Mouse (Mus musculus) CH12.LX (cell line): ENCODE results near the gene Gpr176. TPM values are rescaled to one million over a fixed set of nuclear protein-coding genes. Genes with fewer than 3 reads are reported as not detected.

ENCODE experiments used
- DNase-seq: peaks from one replicate; pipeline ENCODE4 v3.0.0-alpha.2; 2013; ENCODE audit errors: extremely low read depth
- H3K27ac ChIP-seq: 2 replicates; pipeline ENCODE4 v1.5.1; 2012; ENCODE audit warnings: low read depth, mild to moderate bottlenecking, control low read depth, moderate library complexity; ENCODE audit not compliant: insufficient read depth
- H3K27me3 ChIP-seq: replicated peaks from 2 replicates; pipeline ENCODE3; 2012; ENCODE audit warnings: inconsistent platforms
- H3K36me3 ChIP-seq, 2 experiments: replicated peaks in 1 of 2; 2 replicates each; pipeline versions ENCODE3 to v1.6.1; 2012; ENCODE audit warnings: inconsistent platforms in 1 of 2, low read length in 1 of 2, mild to moderate bottlenecking in 1 of 2, mixed read lengths in 1 of 2, moderate library complexity in 1 of 2; ENCODE audit not compliant: control insufficient read depth in 1 of 2, insufficient read depth in 1 of 2
- H3K4me1 ChIP-seq, 2 experiments: 2 replicates each; pipeline ENCODE4 v1.6.1; 2012; ENCODE audit warnings: inconsistent platforms in 1 of 2, moderate library complexity in 1 of 2; ENCODE audit not compliant: insufficient read depth in 2 of 2, control insufficient read depth in 1 of 2
- H3K4me2 ChIP-seq: 2 replicates; pipeline ENCODE4 v1.6.1; 2012; ENCODE audit warnings: low read depth, mild to moderate bottlenecking, control low read depth; ENCODE audit not compliant: poor library complexity, insufficient read depth, severe bottlenecking
- H3K4me3 ChIP-seq, 3 experiments: fragments of 150-350 bp in 1 of 3; sonication (generic) in 1 of 3; replicated peaks in 1 of 3; 2 replicates each; pipeline versions ENCODE3 to v1.5.1; 2011 to 2012; ENCODE audit warnings: low read depth in 2 of 3, low read length in 2 of 3, mild to moderate bottlenecking in 2 of 3, moderate library complexity in 2 of 3, control low read depth in 1 of 3, improper control_type of control experiment in 1 of 3, inconsistent platforms in 1 of 3, mixed read lengths in 1 of 3; ENCODE audit not compliant: poor library complexity in 1 of 3
- H3K79me2 ChIP-seq: replicated peaks from 2 replicates; pipeline ENCODE4 v1.6.1; 2012; ENCODE audit warnings: mild to moderate bottlenecking, moderate library complexity; ENCODE audit not compliant: control insufficient read depth, poor library complexity, insufficient read depth, severe bottlenecking; ENCODE audit errors: extremely low read depth
- H3K9ac ChIP-seq: 2 replicates; pipeline ENCODE4 v1.6.1; 2012; ENCODE audit warnings: low read depth, mild to moderate bottlenecking, control low read depth, moderate library complexity; ENCODE audit not compliant: insufficient read depth
- H3K9me3 ChIP-seq: replicated peaks from 2 replicates; pipeline ENCODE3; 2012; ENCODE audit warnings: low read length, inconsistent platforms, mixed read lengths
- ELF1 ChIP-seq: IDR thresholded peaks from 2 replicates; pipeline ENCODE4 v1.6.1; 2014; ENCODE audit warnings: low read depth, mild to moderate bottlenecking, inconsistent platforms, low read length, improper control_type of control experiment
- MAFK ChIP-seq: IDR thresholded peaks from 2 replicates; pipeline ENCODE4 v1.6.1; 2011; ENCODE audit warnings: low read length, improper control_type of control experiment; ENCODE audit not compliant: insufficient replicate concordance
- MEF2A ChIP-seq: IDR thresholded peaks from 2 replicates; pipeline ENCODE4 v1.6.1; 2014; ENCODE audit warnings: low read depth, mild to moderate bottlenecking, inconsistent platforms, low read length, improper control_type of control experiment, borderline replicate concordance
- MYC ChIP-seq: IDR thresholded peaks from 2 replicates; pipeline ENCODE4 v1.6.1; 2011; ENCODE audit warnings: low read depth, mild to moderate bottlenecking, improper control_type of control experiment, low read length
- NRF1 ChIP-seq: IDR thresholded peaks from 2 replicates; pipeline ENCODE4 v1.6.1; 2014; ENCODE audit warnings: low read depth, mild to moderate bottlenecking, inconsistent platforms, low read length, improper control_type of control experiment, moderate library complexity
- POLR2AphosphoS2 ChIP-seq: IDR thresholded peaks from 2 replicates; pipeline ENCODE4 v1.6.1; 2011; ENCODE audit warnings: low read depth, low read length, improper control_type of control experiment
- RAD21 ChIP-seq: IDR thresholded peaks from 2 replicates; pipeline ENCODE4 v1.6.1; 2011; ENCODE audit warnings: low read depth, mild to moderate bottlenecking, low read length, improper control_type of control experiment, moderate library complexity
- SIN3A ChIP-seq: IDR thresholded peaks from 2 replicates; pipeline ENCODE4 v1.6.1; 2012; ENCODE audit warnings: low read length, improper control_type of control experiment, inconsistent platforms
- USF1 ChIP-seq: IDR thresholded peaks from 2 replicates; pipeline ENCODE4 v1.6.1; 2014; ENCODE audit warnings: low read depth, mild to moderate bottlenecking, inconsistent platforms, low read length, improper control_type of control experiment
- ZKSCAN1 ChIP-seq: IDR thresholded peaks from 2 replicates; pipeline ENCODE4 v1.6.1; 2012; ENCODE audit warnings: low read depth, inconsistent platforms, low read length, improper control_type of control experiment, borderline replicate concordance
- dilution Hi-C: fragments of 300-500 bp; cut with MboI; formaldehyde crosslinking; loops from 2 replicates; pipeline ENCODE4 v1.14.3; 2020; ENCODE audit warnings: low sequenced_read_pairs; ENCODE audit not compliant: extremely low pct_unique_long_range_greater_than_20kb, extremely low pct_ligation_motif_present
- in situ Hi-C: fragments of 300-500 bp; cut with MboI; formaldehyde crosslinking; loops from 3 replicates; pipeline ENCODE4 v1.14.3; 2019; ENCODE audit warnings: low sequenced_read_pairs, low pct_ligation_motif_present, low pct_unique_long_range_greater_than_20kb, mixed read lengths
- polyA plus RNA-seq: library from polyadenylated mRNA; unstranded; fragments of >175 nt; gene quantifications from 2 replicates; pipeline ENCODE4 v1.2.1, GENCODE M21; 2012; ENCODE audit warnings: low read depth; ENCODE audit not compliant: insufficient read length
- total RNA-seq, 2 experiments: library from RNA; depleted of rRNA; stranded (reverse); fragments of 300-350 nt in 1 of 2; fragments of >200 nt in 1 of 2; gene quantifications; 2 replicates each; pipeline ENCODE4 v1.2.3; 2012 to 2014

Gpr176 gene
- total and polyA plus RNA-seq, 3 experiments, result not detected

DNA sequence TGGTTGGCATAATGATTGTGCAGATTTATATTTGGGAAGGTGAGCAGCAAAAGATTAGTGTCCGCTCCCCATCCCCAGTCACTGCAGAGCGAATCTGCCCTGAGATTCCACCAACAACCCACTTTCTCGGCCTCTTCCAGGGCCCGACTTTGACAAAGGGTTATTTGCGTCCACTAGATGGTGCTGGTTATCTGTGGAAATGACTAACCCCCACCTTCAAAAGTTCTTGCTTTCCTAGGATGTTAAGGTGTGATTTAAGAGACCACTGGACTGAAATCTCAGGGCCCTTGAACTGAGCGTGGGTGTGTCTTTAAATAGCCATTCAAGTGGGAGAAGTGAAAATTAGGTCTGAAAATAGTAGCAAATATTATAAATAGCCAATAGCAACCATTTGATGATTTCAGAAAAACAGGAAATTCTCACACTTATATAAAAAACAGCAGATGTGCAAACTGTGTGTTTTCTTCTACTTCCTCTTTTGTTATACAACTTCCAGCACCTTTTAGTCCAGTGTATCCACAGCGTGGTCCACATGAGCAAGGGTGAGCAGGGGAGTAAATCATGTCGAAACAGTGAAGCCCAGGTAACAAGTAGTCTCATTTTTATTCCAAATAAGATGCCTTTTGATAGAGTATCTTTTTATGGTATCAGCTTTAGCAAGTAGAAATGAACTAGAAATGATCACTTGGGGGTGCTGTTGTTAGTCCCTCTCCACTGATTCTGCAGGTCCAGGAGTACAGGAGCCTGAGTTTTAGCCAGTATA lies 109.9 kb downstream of the Gpr176 start (continued):
- TF ChIP-seq USF1 (no peak), POLR2AphosphoS2 (no peak), ZKSCAN1 (no peak), SIN3A (peak; percentile 27; the same call in 1 of the 2 replicates), NRF1 (0 out of 2 replicates have a peak, but pooled peaks have one; percentile 31), MYC (no peak), MAFK (no peak)

GRCm38 (mm10) chr2:118262673-118263072 lies 110.5 kb downstream of the Gpr176 start:
- DNase-seq, result no peak
- Histone ChIP-seq H3K79me2 (no peaks in the 10 kb centered on the region), H3K4me3 (no peak overlapping the region), H3K9me3 (peaks cover 2% of the 10 kb centered on the region), H3K4me2 (no peak overlapping the region), H3K9ac (no peak overlapping the region), H3K4me1 (peaks cover 2 to 30% of the 10 kb centered on the region in 2 experiments; a peak in 2 of 4 replicates), H3K27me3 (no peaks in the 10 kb centered on the region), H3K36me3 (no peaks in the 10 kb centered on the region), H3K27ac (no peak overlapping the region)
- no peak for TF ChIP-seq RAD21
- in situ Hi-C loops, result no loop called here
- dilution Hi-C loops, result no loop called here

- H3K9ac ChIP-seq, result peak overlapping the region; percentile 37; the same call in 1 of the 2 replicates
- peak; percentile 31 for DNase-seq
- dilution Hi-C loops (no loop called here), in situ Hi-C loops (no loop called here)
- H3K27me3 ChIP-seq, result no peaks in the 10 kb centered on the region
- H3K36me3 ChIP-seq, result no peaks in the 10 kb centered on the region
- no peak overlapping the region for H3K4me3 ChIP-seq
- H3K4me2 ChIP-seq, result peak overlapping the region; percentile 58
- H3K79me2 ChIP-seq, result no peaks in the 10 kb centered on the region
- peaks cover 2 to 30% of the 10 kb centered on the region in 2 experiments; a peak in 2 of 4 replicates for H3K4me1 ChIP-seq
- H3K27ac ChIP-seq, result no peak overlapping the region
- peaks cover 5% of the 10 kb centered on the region for H3K9me3 ChIP-seq
- TF ChIP-seq ELF1, result 0 out of 2 replicates have a peak, but pooled peaks have one; percentile 12
- TF ChIP-seq MEF2A, result no peak
These were observed 113.5 kb downstream of the Gpr176 start for GRCm38 (mm10) chr2:118259746-118260145.
